Mouse (Mus musculus): Measurements from ENCODE around the gene Olfr374.
A peak's percentile ranks its signal among the peaks of the same experiment; 100 is the strongest.

The Olfr374 gene

GRCm38 (mm10) chr8:72135446-72136301, 28.8 kb downstream of the Olfr374 start:
- DNase-seq (ENCODE audit: low spot score in 2 of 2), result peak; percentile 47 to 59

GRCm38 (mm10) chr8:72136302-72136978, 29.6 kb downstream of the Olfr374 start:
- peak; percentile 89 to 93 for DNase-seq (ENCODE audit: low spot score in 2 of 2)

GRCm38 (mm10) chr8:72137431-72137830, 30.6 kb downstream of the Olfr374 start:
- DNase-seq (ENCODE audit: low spot score in 2 of 2), result no peak

- no peak for DNase-seq (ENCODE audit: low spot score in 2 of 2)
These were observed 31.6 kb downstream of the Olfr374 start for GRCm38 (mm10) chr8:72138456-72138855.

- DNase-seq (ENCODE audit: low spot score in 2 of 2), result no peak
These were observed 36.5 kb downstream of the Olfr374 start for GRCm38 (mm10) chr8:72143256-72143824.

GRCm38 (mm10) chr8:72144345-72144975, 37.6 kb downstream of the Olfr374 start:
- DNase-seq (ENCODE audit: low spot score in 2 of 2), result no peak

GRCm38 (mm10) chr8:72145511-72145910, 38.7 kb downstream of the Olfr374 start:
- no peak for DNase-seq (ENCODE audit: low spot score in 2 of 2)

- DNase-seq (ENCODE audit: low spot score in 2 of 2), result no peak
These were observed 39.2 kb downstream of the Olfr374 start for GRCm38 (mm10) chr8:72146056-72146455.

- DNase-seq (ENCODE audit: low spot score in 2 of 2), result no peak
These were observed 39.7 kb downstream of the Olfr374 start for GRCm38 (mm10) chr8:72146556-72146955.

GRCm38 (mm10) chr8:72147266-72147665, 40.4 kb downstream of the Olfr374 start:
- DNase-seq (ENCODE audit: low spot score in 2 of 2), result no peak

- no peak for DNase-seq (ENCODE audit: low spot score in 2 of 2)
These were observed 42.2 kb downstream of the Olfr374 start for GRCm38 (mm10) chr8:72149056-72149455.

- no peak for DNase-seq (ENCODE audit: low spot score in 2 of 2)
These were observed 44.7 kb downstream of the Olfr374 start for GRCm38 (mm10) chr8:72151418-72152078.

- DNase-seq (ENCODE audit: low spot score in 2 of 2), result no peak
These were observed 46.5 kb downstream of the Olfr374 start for GRCm38 (mm10) chr8:72153382-72153781.

- no peak for DNase-seq (ENCODE audit: low spot score in 2 of 2)
These were observed 51.3 kb downstream of the Olfr374 start for GRCm38 (mm10) chr8:72158096-72158495.

- no peak for DNase-seq (ENCODE audit: low spot score in 2 of 2)
These were observed 51.9 kb downstream of the Olfr374 start for GRCm38 (mm10) chr8:72158726-72159125.

GRCm38 (mm10) chr8:72160007-72160406, 53.2 kb downstream of the Olfr374 start:
- DNase-seq (ENCODE audit: low spot score in 2 of 2), result no peak

- DNase-seq (ENCODE audit: low spot score in 2 of 2), result peak; percentile 100
These were observed 54.2 kb downstream of the Olfr374 start, which contains the start of gene Rab8a for GRCm38 (mm10) chr8:72160707-72161697. Gene Rab8a, plus strand, starts transcription at chr8:72161200.

- DNase-seq (ENCODE audit: low spot score in 2 of 2), result no peak
These were observed 56.0 kb downstream of the Olfr374 start for GRCm38 (mm10) chr8:72162821-72163220.
